Mouse (Mus musculus) megakaryocyte progenitor cell, adult 5-6 weeks (primary cell): ENCODE measurements around the gene Sh3bp4. TPM values are rescaled to one million over a fixed set of nuclear protein-coding genes. Genes with fewer than 3 reads are reported as not detected.

Source experiments
- ATAC-seq: replicated peaks from 2 replicates; pipeline ENCODE4 v1.8.0; 2016; ENCODE audit warnings: mild to moderate bottlenecking, moderate TSS enrichment, inconsistent platforms; ENCODE audit not compliant: poor library complexity
- total RNA-seq, 2 experiments: library from RNA; stranded (forward) in 1 of 2; stranded (reverse) in 1 of 2; fragments of 157-497, 149-512 nt in 1 of 2; fragments of 200-1000 nt in 1 of 2; gene quantifications; 2 replicates each; pipeline versions ENCODE4 v1.2.3 to v1.2.4; 2015 to 2017

The Sh3bp4 gene
- 0.24 and 0.27 TPM in 2 replicates for total RNA-seq (2015)
- total RNA-seq (2017): 0.03 TPM in 1 of 2 replicates, not detected in the other

DNA sequence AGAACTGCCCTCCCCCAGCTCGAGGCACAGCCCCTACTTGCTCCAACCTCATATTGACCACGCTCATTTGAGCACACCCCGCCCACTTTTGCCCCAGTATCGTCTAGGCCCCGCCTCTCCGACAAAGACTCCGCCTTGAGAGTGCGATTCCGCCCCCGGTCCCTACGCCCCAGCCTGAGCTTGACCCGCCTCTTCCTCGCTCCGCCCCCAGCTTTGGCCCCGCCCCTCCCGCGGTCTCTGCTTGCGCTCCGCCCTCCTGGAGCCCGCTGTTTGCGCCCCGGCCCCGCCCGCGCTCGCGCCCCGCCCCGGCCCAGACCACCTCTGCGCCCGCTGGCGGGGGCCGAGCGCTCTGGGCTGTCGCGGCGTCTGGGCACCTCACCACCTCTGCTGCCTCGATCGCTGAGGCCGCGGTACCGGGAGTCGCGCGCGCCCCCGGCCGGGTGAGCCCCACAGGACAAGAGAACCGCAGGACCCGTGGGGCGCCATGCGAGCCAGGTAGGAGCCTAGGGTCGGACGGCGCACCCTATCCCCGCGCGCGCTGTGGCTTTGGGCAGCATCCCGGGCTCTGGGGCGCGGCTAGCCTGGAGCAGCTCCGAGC lies at the start of gene Sh3bp4:
Gene Sh3bp4 (plus strand): TSS at position 313 of the 598 bp plus-strand sequence.
- peak; percentile 93 for ATAC-seq

DNA sequence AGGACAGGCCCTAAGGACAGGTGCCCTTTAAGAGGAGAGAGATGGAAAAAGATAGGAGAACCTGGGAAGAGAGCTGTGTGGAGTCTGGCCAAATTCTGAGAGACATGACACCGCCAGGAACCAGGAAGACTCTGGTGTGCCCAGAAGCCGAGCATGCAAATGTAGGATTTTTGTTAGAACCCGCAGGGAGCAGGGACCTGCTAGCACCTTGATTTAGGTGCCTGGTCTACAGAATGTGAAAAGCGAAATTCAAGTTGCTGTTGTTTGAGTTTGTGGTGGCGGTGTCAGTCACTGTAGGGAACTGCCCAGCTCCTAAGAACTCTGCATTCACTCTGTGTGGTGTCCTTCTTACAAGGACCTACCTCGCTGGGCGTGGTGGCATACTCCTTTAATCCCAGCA lies 47.2 kb upstream of the Sh3bp4 start:
- no peak for ATAC-seq

DNA sequence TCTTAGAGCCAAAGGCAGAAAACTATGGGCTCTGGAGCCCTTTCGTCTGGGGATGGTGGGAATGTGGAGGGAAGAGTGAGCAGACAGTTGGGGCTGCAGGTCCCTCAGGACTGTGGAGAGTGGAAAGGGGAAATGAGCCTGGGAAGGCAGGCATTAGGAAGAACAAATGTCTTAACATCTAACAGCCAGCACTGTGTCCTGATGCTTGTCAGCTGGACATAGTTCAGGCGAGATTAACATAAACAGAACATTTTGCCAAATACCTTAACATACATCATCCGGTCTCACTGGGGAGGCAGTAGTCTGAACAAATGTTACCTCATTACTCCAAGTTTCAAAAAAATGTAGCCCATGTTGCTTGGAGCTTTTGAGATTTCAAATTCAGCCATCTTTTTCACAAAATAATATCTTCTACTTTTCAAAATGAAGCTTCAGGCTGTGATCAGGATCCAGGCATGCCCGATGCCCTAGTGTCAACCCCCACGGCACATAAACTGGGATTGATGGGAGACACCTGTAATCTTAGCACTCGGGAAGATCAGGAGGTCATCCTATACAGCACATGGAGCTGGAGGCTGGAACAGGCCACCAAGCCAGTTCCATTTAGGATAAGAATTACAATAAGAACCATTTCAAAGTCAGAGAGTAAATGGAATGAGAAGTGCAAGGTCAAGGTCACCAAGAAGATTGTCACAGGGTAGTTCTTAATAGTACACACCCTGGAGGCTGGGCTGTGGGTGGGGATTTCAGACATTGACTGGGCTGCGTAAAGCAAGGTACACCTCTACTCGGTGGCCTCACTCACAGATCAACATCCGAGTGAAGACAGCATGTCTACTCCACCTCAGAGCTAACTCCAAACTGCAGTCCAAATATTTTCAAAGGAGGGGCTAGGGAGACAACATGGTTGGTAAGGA lies 45.3 kb upstream of the Sh3bp4 start:
- ATAC-seq: no peak

DNA sequence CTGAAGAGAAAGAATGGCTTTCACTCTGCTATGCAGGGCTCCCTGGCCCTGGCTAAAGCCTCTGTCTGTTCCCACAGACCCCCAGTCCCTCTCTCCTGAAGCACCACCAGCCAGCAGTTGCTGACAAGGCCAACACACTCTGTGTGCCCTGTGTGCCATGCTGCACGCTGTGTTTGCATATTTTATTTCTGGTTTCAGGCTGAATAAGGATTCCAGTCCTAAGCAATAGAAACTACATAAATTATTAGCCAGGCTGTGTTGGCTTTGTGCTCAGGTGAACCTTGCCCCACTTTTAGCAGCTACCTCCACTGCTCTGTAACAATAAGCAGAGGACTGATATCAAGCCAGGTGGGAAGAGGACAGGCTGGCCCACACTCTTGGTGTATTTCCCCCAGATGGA lies 44.2 kb upstream of the Sh3bp4 start:
- no peak for ATAC-seq

DNA sequence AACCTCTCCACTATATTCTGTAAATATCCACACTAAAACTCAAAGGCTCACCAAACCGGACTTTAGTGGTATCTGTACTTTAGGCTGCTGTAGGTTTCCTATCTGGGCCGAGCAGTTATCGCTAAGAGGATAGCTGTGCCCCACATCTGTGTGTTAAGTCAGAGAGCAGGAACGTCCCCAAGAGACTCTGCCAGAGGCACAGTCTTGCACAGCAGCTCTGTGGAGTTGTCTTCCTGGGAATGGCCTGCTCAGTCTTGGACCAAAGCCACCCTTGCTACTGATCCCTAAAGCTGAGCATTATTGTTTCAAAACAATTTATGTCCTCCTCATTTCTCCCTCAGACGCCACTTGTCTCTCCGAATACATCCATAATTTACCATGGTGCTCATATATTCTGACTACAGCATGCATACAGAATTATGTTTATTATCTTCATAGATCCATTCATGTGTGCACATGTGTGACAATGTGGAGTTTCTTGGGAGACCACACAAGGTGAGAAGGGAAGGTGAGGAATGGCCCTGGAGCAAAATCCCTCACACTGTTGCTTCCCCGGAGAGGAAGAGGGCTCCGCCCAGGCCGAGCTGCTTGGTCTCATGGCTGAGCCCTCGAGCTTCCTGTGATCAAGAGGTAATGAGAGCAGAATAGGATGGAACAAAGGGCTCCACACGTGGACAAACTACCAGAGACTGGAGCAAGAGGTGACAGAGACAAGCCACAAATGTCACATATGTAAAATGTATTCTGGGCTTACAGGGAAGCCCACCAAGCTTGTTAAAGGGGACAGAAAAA lies 40.9 kb upstream of the Sh3bp4 start:
- ATAC-seq: no peak

DNA sequence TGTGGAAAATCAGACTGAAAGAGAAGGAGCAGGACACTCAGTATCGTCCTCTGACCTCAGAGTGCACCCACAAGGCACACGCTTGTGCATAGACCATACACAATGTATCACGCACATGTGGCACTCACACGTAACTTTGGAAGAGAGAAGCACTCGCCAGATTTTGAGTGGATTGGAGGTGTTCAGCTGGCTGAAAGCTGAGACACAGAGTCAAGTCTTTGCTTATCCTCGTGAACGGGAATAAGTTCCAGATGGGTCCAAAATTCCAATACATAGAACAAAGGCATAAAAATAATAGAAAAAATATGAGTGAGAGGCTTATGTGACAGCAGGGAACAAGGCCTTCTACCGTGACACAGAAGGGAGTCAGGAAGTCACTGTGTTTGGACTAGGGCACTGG lies 36.6 kb upstream of the Sh3bp4 start:
- ATAC-seq: no peak

DNA sequence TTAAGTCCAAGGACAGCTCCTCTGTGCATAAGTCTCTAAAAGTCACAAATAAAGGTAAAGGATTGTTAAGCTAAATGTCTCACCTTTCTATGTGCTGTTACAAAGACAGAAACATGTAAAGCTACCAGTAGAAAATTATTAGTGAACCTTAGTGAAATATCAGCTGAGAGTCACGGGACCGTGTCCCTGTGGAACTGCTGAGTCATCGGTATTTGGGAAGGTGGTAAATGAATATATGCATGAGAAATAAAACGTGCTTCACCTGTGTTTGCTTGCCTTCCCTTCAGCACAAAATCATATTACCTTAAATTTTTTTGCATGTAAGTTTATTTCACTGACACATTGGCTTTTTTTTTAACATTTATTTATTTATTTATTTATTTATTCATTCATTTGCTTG lies 36.2 kb upstream of the Sh3bp4 start:
- ATAC-seq: no peak

DNA sequence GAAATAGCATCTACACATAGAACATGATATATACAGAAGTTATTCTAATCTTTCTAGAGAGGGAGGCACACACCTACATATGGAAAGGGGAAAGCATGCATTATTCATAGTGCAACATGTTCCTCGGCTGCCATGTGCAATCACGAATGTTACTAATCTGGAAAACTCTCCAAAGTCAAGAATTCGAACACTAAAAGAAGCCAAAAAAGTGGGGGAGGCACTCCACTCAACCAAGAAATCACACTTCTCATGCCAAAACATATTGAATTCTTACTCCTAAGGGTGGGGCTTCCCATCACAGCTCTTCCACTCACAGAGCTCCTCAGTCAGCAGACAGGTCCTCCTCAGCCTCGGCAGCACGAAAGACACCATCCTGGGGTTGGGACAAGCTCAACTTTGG lies 35.1 kb upstream of the Sh3bp4 start:
- ATAC-seq: no peak

DNA sequence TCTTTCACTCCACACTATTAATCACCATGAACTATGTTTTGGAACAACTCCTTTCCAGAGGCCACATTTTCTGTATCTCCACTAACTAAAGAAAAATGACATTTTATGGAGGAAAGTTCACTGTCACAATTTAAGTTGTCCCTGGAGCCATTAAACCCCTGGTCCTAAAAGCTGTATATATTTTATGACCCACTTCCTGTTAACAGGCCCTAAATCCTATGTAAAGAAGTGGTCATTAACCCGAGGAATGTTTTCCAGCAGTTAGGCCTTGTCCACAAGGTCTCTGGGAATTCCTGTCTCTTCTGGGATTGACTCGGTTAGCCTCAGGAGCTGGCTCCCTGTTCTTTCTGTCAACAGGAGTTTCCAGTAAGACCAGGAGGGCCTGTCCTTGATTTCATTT lies 30.4 kb upstream of the Sh3bp4 start:
- ATAC-seq: no peak

DNA sequence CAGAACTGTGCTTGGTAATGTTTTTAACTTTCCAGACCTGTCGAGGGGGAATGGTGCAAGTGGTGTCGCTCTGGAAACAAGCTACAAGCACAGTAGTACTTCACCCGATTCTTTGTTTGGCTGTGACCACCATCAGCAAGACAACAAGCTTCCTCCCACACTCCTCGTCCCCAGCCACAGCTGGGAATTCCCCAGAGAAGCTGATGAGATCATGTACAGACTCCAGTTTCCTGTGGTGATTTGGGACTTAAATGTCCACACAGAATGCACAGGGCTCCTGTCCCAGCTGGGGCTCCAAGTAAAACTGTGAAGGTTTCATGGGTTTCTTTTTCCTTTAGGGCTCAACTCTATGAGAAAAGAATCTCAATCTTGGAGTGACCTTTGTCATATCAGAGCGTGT lies 28.9 kb upstream of the Sh3bp4 start:
- ATAC-seq: no peak

DNA sequence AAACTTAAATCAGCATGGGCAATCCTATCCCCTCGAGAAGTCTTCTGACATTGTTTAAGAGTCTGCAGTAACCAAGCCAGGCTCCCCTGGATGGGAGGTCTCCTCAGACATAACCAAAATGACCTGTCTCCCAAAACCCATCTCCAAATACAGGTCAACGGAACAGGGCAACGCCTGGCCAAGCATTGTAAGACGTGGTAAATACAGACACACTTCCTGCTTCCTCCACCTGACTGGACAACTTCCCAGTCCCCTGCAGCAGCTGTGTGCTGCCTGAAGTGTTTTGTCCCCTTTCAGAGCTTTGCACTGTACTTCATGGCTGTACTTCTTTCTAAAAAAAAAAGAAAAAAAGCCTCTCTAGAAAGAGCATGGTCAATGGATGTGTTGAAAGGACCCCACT lies 28.1 kb upstream of the Sh3bp4 start:
- no peak for ATAC-seq

DNA sequence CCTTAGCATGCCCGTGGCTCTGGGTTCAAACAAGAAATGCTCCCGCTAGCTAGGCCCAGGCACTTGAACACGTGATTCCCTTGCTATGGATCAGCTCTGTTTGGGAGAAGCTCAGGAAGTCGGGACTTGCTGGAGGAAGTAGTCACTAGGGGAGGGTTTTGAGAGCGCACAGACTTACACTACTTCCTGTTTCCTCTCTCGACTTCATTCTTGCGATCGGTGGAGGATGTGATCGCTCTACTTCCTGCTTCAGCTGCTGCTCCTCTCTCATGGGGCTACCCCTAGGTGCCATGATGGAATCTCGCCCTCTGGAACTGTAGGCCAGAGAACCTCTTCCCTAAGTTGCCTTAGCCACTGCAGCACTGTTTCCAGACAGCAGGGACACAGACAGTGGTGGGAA lies 27.3 kb upstream of the Sh3bp4 start:
- ATAC-seq: peak; percentile 42; the same call in 1 of the 2 replicates

DNA sequence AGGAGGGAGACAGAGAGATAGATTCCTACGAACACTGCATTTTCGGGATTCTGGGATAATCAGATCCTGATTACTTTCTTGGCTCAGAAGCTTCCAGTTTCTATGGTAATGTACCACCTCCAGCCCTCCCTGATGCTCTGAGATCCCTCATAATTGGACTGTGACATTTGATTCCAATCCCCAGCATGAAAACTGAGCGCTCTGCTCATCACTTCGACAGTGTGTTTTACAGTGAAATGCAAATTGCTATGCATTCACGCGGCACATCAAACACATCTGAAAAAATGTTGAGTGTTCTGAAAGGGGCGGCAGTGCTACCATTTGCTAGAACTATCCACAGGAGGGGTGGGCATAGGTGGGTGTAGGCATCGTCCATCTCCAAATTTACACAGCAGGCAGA lies 24.8 kb upstream of the Sh3bp4 start:
- no peak for ATAC-seq

DNA sequence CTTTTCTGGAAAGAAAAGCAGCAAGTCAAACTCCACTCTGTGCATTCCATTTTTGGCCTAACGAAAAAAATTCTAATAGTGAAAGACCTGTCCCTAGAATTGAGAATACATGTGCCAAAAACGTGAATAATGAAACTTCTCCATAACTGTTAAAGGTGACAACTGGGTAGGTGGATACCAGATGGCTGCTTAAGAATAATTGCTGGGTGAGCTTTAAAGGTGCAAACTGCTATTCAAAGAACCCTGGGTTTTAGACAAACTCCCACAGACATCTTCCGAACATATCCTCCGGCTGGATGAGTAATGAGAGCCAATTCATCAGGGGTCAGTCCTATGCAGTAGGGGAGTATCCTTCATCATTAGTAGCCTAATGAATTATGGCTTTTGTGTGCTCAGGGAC lies 20.7 kb upstream of the Sh3bp4 start:
- ATAC-seq: no peak

DNA sequence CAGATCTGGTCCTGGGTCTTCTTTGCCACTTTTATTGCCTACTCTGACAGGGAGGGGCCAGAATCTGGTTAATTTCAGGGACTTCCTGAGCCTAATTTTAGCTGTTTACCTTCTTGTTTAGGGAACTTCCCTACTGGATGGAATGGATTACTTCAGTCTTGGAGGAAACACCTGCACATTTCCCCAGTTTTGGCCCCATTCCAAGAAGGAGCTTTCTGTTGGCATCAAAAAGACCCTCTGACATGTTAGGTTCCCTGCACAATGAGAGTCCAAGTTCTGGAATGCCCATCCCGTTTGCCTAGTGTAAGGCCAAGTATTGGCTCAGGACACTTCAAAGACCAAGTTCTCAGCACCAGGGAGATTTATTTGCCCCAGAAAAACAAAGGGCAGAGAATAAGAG lies 14.0 kb upstream of the Sh3bp4 start:
- ATAC-seq: no peak

DNA sequence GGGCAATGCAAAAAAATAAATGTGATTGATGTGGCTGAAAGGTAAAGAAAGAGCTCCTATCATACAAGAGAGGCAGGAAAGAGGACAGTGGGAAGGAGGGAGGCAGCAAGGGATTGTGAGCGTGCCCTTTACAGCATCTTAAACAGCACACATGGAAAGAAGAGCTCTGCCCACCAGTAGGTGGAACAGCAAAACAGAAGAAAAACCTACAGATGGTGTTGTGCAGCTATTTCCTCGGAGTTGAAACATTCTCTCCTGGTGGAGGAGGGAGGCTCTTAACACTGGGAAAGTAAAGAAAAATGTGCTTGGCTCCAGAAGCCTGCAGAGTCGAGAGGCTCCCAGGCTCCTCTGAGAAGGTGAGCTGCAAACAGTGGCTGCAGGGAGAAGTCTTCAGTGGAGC lies 12.8 kb upstream of the Sh3bp4 start:
- no peak for ATAC-seq

DNA sequence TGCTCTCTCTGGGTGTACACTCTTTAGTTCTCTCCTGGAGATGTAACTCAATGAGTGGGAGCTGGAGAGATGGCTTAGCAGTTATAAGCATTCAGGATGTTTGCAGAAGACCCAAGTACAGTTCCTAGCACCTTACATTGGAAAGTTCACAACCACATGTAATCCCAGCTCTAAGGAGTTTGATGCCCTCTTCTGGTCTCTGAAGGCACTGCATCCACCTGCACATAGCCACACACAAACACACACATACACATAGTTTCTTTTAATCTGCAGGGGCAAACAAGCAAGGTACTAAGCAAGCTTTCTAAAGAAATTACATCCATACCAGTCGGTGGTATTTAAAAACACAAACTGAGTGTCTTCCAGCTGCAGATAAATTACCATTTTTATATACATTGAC lies 12.2 kb upstream of the Sh3bp4 start:
- ATAC-seq: no peak

DNA sequence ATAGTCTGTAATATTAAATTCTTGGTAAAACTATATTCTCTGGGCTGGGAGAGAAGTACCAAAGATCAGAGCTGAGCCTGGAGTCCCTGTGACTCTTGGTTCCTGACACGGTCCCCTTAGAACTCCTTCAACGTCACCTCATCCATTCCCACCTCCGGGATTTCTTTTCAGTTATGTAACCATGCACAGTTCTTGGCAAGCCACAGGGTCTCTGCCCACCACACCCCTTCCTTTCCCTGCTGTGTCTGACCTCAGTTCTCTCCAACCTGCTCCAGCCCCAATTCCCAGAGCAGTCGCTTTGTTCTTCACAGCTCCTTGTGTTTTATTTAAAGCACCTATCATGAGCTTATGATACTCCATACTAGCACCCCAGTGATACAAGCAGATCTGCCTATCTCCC lies 7.2 kb upstream of the Sh3bp4 start:
- ATAC-seq: no peak

DNA sequence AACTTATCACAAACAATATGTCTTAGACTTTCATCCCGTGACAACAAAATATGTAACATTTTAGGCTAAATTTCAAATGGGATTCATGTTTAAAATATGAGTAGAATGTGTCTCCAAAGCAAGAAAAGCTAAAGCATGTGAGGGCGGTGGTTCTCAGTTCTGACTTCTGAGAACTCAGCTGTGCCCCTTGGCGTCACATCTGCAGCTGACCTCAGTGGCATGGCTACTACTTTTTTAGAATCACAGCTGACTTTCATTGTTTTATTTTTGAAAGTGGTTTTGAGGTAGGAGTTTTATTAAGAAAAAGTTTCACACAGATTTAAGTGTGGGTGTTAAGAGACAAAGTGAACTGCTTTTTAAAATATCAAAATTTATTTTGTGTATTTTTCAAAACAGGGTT lies 6.4 kb upstream of the Sh3bp4 start:
- ATAC-seq: no peak

DNA sequence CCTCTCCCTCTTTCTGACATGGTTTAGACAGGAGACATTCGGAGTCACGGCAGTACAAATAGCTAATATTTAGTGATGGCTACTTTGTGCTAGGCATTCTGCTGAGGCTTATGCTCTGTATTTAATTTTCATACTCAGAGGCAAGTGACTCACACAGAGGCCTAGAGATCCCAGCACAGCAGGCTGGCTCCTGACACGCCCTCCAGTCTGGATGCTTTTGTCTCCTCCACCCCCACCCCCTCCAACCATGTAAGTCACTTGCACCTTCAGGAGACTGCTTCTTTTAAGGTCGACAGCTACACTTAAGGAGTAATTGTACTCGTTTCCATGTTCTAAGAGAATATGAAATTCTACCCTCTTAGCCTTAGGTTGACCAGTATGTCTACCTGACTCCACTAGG lies 1.4 kb upstream of the Sh3bp4 start:
- no peak for ATAC-seq

DNA sequence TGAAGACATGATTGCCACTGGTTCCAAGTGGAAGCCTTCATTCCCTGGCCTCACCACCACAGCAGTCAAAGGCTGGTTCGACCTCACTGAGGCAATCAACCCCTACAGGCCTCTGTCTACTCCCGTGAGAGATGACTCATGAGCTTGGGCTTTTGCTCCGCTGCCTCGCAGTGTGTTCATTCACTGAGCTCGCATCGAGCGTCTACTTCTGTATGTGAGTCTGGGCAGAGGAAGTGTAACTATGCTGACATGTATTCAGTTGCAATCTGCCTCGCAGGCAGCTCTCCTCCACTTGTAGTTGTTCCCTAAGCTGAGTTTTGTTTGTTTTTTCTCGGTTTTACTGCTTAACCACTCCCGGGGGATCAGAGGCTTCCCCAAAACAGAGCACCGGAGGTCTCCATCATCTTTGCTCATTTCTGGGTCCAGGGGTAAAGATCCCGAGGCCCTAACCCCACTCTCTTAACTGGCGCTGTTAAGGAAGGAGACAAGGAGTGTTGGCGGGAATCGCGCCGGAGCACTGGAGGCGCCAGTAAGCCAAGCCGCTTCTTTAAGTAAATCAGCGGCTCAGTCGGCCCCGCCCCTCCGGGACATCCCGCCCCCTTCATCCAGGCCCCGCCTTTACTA lies 624 bp upstream of the Sh3bp4 start:
- ATAC-seq: peak; percentile 59
